20 mouse cellular contexts compared by ENCODE assay signal in the genomic region with DNA sequence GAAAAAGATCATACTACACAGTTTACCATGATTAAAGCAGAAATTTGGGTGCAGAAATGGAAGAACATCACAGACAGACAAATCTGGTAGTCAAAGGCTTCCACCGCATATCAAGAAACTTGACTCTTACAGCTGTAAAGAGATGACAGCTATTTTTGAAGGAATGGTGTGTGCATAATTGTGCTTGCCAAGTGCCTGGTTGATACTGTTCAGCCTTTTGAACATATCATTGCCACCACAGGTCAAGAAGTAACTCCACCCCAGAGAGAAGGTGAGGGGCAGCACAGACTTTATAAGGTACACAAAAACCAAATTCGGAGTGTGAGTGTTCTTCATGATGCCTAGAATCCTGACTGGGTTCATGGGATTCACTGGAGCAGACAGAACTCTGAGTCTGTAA. TPM values are rescaled to one million over a fixed set of nuclear protein-coding genes. Genes with fewer than 3 reads are reported as not detected.
"Had no signal": no experiment of that assay in that cellular context is flagged by ENCODE, and none has a peak within 500 bp of the region (broad histone marks: within the 10 kb centered on the region; RNA-seq: fewer than 3 reads in every experiment).

No protein-coding gene starts in this region.

- H3K4me1 ChIP-seq: midbrain, embryonic 10.5 days; midbrain, embryonic 12.5 days; neural tube, embryonic 13.5 days; neural tube, embryonic 15.5 days had no signal

- H3K27ac ChIP-seq: midbrain, embryonic 10.5 days; midbrain, embryonic 12.5 days; neural tube, embryonic 13.5 days; neural tube, embryonic 15.5 days had no signal

- H3K9me3 ChIP-seq: midbrain, embryonic 10.5 days; midbrain, embryonic 12.5 days; neural tube, embryonic 13.5 days; neural tube, embryonic 15.5 days had no signal

- H3K36me3 ChIP-seq: midbrain, embryonic 10.5 days; midbrain, embryonic 12.5 days; neural tube, embryonic 13.5 days; neural tube, embryonic 15.5 days had no signal

- DNase-seq: lung, adult 18-20 months; lung, embryonic 14.5 days; lung, postnatal 10 days; lung, postnatal 4 days; midbrain, embryonic 14.5 days; retina, postnatal 1 day; right cerebral cortex, adult 18-20 months; right cerebral cortex, postnatal 25 days; right cerebral cortex, postnatal 4 days; spleen, adult 18-20 months; thymus, adult 18-20 months; thymus, postnatal 14 days; thymus, postnatal 36 days had no signal

- H3K4me3 ChIP-seq: midbrain, embryonic 10.5 days; midbrain, embryonic 12.5 days; myocyte; neural tube, embryonic 13.5 days; neural tube, embryonic 15.5 days had no signal

- H3K9ac ChIP-seq: lung, embryonic 14.5 days; midbrain, embryonic 12.5 days; neural tube, embryonic 13.5 days; neural tube, embryonic 15.5 days had no signal

- ATAC-seq: midbrain, embryonic 16.5 days had no signal

- H3K27me3 ChIP-seq: midbrain, embryonic 12.5 days; neural tube, embryonic 13.5 days; neural tube, embryonic 15.5 days had no signal

- H3K4me2 ChIP-seq: lung, embryonic 14.5 days; midbrain, embryonic 12.5 days; neural tube, embryonic 13.5 days; neural tube, embryonic 15.5 days had no signal

RNA-seq across cellular contexts. Expression of a gene that starts 53.1 kb away (rescaled TPM):
- total RNA-seq: megakaryocyte-erythroid progenitor cell, adult 5-6 weeks had no signal
